Mouse (Mus musculus) CH12.LX (cell line): ENCODE data around the gene Gm37419. TPM values are rescaled to one million over a fixed set of nuclear protein-coding genes. Genes with fewer than 3 reads are reported as not detected.
A peak's percentile ranks its signal among the peaks of the same experiment; 100 is the strongest.

ENCODE experiments used
- DNase-seq: peaks from one replicate; pipeline ENCODE4 v3.0.0-alpha.2; 2013; ENCODE audit errors: extremely low read depth
- H3K27ac ChIP-seq: 2 replicates; pipeline ENCODE4 v1.5.1; 2012; ENCODE audit warnings: low read depth, mild to moderate bottlenecking, control low read depth, moderate library complexity; ENCODE audit not compliant: insufficient read depth
- H3K27me3 ChIP-seq: replicated peaks from 2 replicates; pipeline ENCODE3; 2012; ENCODE audit warnings: inconsistent platforms
- H3K36me3 ChIP-seq, 2 experiments: replicated peaks in 1 of 2; 2 replicates each; pipeline versions ENCODE3 to v1.6.1; 2012; ENCODE audit warnings: inconsistent platforms in 1 of 2, low read length in 1 of 2, mild to moderate bottlenecking in 1 of 2, mixed read lengths in 1 of 2, moderate library complexity in 1 of 2; ENCODE audit not compliant: control insufficient read depth in 1 of 2, insufficient read depth in 1 of 2
- H3K4me1 ChIP-seq, 2 experiments: 2 replicates each; pipeline ENCODE4 v1.6.1; 2012; ENCODE audit warnings: inconsistent platforms in 1 of 2, moderate library complexity in 1 of 2; ENCODE audit not compliant: insufficient read depth in 2 of 2, control insufficient read depth in 1 of 2
- H3K4me2 ChIP-seq: 2 replicates; pipeline ENCODE4 v1.6.1; 2012; ENCODE audit warnings: low read depth, mild to moderate bottlenecking, control low read depth; ENCODE audit not compliant: poor library complexity, insufficient read depth, severe bottlenecking
- H3K4me3 ChIP-seq, 3 experiments: fragments of 150-350 bp in 1 of 3; sonication (generic) in 1 of 3; replicated peaks in 1 of 3; 2 replicates each; pipeline versions ENCODE3 to v1.5.1; 2011 to 2012; ENCODE audit warnings: low read depth in 2 of 3, low read length in 2 of 3, mild to moderate bottlenecking in 2 of 3, moderate library complexity in 2 of 3, control low read depth in 1 of 3, improper control_type of control experiment in 1 of 3, inconsistent platforms in 1 of 3, mixed read lengths in 1 of 3; ENCODE audit not compliant: poor library complexity in 1 of 3
- H3K79me2 ChIP-seq: replicated peaks from 2 replicates; pipeline ENCODE4 v1.6.1; 2012; ENCODE audit warnings: mild to moderate bottlenecking, moderate library complexity; ENCODE audit not compliant: control insufficient read depth, poor library complexity, insufficient read depth, severe bottlenecking; ENCODE audit errors: extremely low read depth
- H3K9ac ChIP-seq: 2 replicates; pipeline ENCODE4 v1.6.1; 2012; ENCODE audit warnings: low read depth, mild to moderate bottlenecking, control low read depth, moderate library complexity; ENCODE audit not compliant: insufficient read depth
- H3K9me3 ChIP-seq: replicated peaks from 2 replicates; pipeline ENCODE3; 2012; ENCODE audit warnings: low read length, inconsistent platforms, mixed read lengths
- BHLHE40 ChIP-seq: IDR thresholded peaks from 2 replicates; pipeline ENCODE4 v1.6.1; 2011; ENCODE audit warnings: mild to moderate bottlenecking, low read depth, low read length, improper control_type of control experiment
- CHD1 ChIP-seq: IDR thresholded peaks from 2 replicates; pipeline ENCODE4 v1.6.1; 2012; ENCODE audit warnings: low read depth, low read length, improper control_type of control experiment, inconsistent platforms
- CHD2 ChIP-seq: IDR thresholded peaks from 2 replicates; pipeline ENCODE4 v1.6.1; 2011; ENCODE audit warnings: low read length, improper control_type of control experiment
- CTCF ChIP-seq, 2 experiments: IDR thresholded peaks in 1 of 2; conservative IDR thresholded peaks in 1 of 2; 2 replicates each; pipeline ENCODE4 v1.5.1; 2011 to 2012; ENCODE audit warnings: low read depth in 2 of 2, low read length in 2 of 2, improper control_type of control experiment in 1 of 2, inconsistent platforms in 1 of 2, mild to moderate bottlenecking in 1 of 2, moderate library complexity in 1 of 2
- E2F4 ChIP-seq: IDR thresholded peaks from 2 replicates; pipeline ENCODE4 v1.6.1; 2011; ENCODE audit warnings: low read depth, low read length, improper control_type of control experiment; ENCODE audit not compliant: insufficient replicate concordance
- GABPA ChIP-seq: IDR thresholded peaks from 2 replicates; pipeline ENCODE4 v1.6.1; 2012; ENCODE audit warnings: low read depth, low read length, improper control_type of control experiment, inconsistent platforms; ENCODE audit not compliant: insufficient replicate concordance
- HCFC1 ChIP-seq: IDR thresholded peaks from 2 replicates; pipeline ENCODE4 v1.6.1; 2012; ENCODE audit warnings: low read depth, mild to moderate bottlenecking, inconsistent platforms, low read length, improper control_type of control experiment
- IRF4 ChIP-seq: IDR thresholded peaks from 2 replicates; pipeline ENCODE4 v1.6.1; 2014; ENCODE audit warnings: low read depth, mild to moderate bottlenecking, inconsistent platforms, low read length, improper control_type of control experiment
- JUN ChIP-seq: IDR thresholded peaks from 2 replicates; pipeline ENCODE4 v1.6.1; 2011; ENCODE audit warnings: low read depth, mild to moderate bottlenecking, low read length, improper control_type of control experiment, moderate library complexity; ENCODE audit not compliant: insufficient read depth
- JUND ChIP-seq: conservative IDR thresholded peaks from 2 replicates; pipeline ENCODE4 v1.6.1; 2011; ENCODE audit warnings: low read depth, low read length, improper control_type of control experiment
- KAT2A ChIP-seq: IDR thresholded peaks from 2 replicates; pipeline ENCODE4 v1.6.1; 2012; ENCODE audit warnings: low read length, improper control_type of control experiment, inconsistent platforms; ENCODE audit not compliant: insufficient replicate concordance
- MAFK ChIP-seq: IDR thresholded peaks from 2 replicates; pipeline ENCODE4 v1.6.1; 2011; ENCODE audit warnings: low read length, improper control_type of control experiment; ENCODE audit not compliant: insufficient replicate concordance
- MEF2A ChIP-seq: IDR thresholded peaks from 2 replicates; pipeline ENCODE4 v1.6.1; 2014; ENCODE audit warnings: low read depth, mild to moderate bottlenecking, inconsistent platforms, low read length, improper control_type of control experiment, borderline replicate concordance
- MYC ChIP-seq: IDR thresholded peaks from 2 replicates; pipeline ENCODE4 v1.6.1; 2011; ENCODE audit warnings: low read depth, mild to moderate bottlenecking, improper control_type of control experiment, low read length
- NELFE ChIP-seq: IDR thresholded peaks from 2 replicates; pipeline ENCODE4 v1.6.1; 2011; ENCODE audit warnings: low read depth, low read length, improper control_type of control experiment
- RAD21 ChIP-seq: IDR thresholded peaks from 2 replicates; pipeline ENCODE4 v1.6.1; 2011; ENCODE audit warnings: low read depth, mild to moderate bottlenecking, low read length, improper control_type of control experiment, moderate library complexity
- RCOR1 ChIP-seq: conservative IDR thresholded peaks from 2 replicates; pipeline ENCODE4 v1.6.1; 2012; ENCODE audit warnings: low read depth, mild to moderate bottlenecking, inconsistent platforms, low read length, improper control_type of control experiment
- SMC3 ChIP-seq: IDR thresholded peaks from 2 replicates; pipeline ENCODE4 v1.6.1; 2011; ENCODE audit warnings: low read depth, low read length, improper control_type of control experiment
- TBP ChIP-seq: conservative IDR thresholded peaks from 2 replicates; pipeline ENCODE4 v1.6.1; 2011; ENCODE audit warnings: low read depth, low read length, improper control_type of control experiment
- UBTF ChIP-seq: IDR thresholded peaks from 2 replicates; pipeline ENCODE4 v1.6.1; 2012; ENCODE audit warnings: low read depth, mild to moderate bottlenecking, inconsistent platforms, low read length, improper control_type of control experiment, moderate library complexity
- USF1 ChIP-seq: IDR thresholded peaks from 2 replicates; pipeline ENCODE4 v1.6.1; 2014; ENCODE audit warnings: low read depth, mild to moderate bottlenecking, inconsistent platforms, low read length, improper control_type of control experiment
- USF2 ChIP-seq: conservative IDR thresholded peaks from 2 replicates; pipeline ENCODE4 v1.6.1; 2011; ENCODE audit warnings: low read depth, low read length, improper control_type of control experiment
- ZC3H11A ChIP-seq: IDR thresholded peaks from 2 replicates; pipeline ENCODE4 v1.6.1; 2012; ENCODE audit warnings: low read depth, mild to moderate bottlenecking, inconsistent platforms, low read length, improper control_type of control experiment
- ZNF384 ChIP-seq: IDR thresholded peaks from 2 replicates; pipeline ENCODE4 v1.6.1; 2012; ENCODE audit warnings: low read depth, low read length, improper control_type of control experiment, inconsistent platforms
- dilution Hi-C: fragments of 300-500 bp; cut with MboI; formaldehyde crosslinking; loops from 2 replicates; pipeline ENCODE4 v1.14.3; 2020; ENCODE audit warnings: low sequenced_read_pairs; ENCODE audit not compliant: extremely low pct_unique_long_range_greater_than_20kb, extremely low pct_ligation_motif_present
- in situ Hi-C: fragments of 300-500 bp; cut with MboI; formaldehyde crosslinking; loops from 3 replicates; pipeline ENCODE4 v1.14.3; 2019; ENCODE audit warnings: low sequenced_read_pairs, low pct_ligation_motif_present, low pct_unique_long_range_greater_than_20kb, mixed read lengths
- polyA plus RNA-seq: library from polyadenylated mRNA; unstranded; fragments of >175 nt; gene quantifications from 2 replicates; pipeline ENCODE4 v1.2.1, GENCODE M21; 2012; ENCODE audit warnings: low read depth; ENCODE audit not compliant: insufficient read length
- total RNA-seq, 2 experiments: library from RNA; depleted of rRNA; stranded (reverse); fragments of 300-350 nt in 1 of 2; fragments of >200 nt in 1 of 2; gene quantifications; 2 replicates each; pipeline ENCODE4 v1.2.3; 2012 to 2014

Gm37419 gene
- total and polyA plus RNA-seq, 3 experiments: not detected

DNA sequence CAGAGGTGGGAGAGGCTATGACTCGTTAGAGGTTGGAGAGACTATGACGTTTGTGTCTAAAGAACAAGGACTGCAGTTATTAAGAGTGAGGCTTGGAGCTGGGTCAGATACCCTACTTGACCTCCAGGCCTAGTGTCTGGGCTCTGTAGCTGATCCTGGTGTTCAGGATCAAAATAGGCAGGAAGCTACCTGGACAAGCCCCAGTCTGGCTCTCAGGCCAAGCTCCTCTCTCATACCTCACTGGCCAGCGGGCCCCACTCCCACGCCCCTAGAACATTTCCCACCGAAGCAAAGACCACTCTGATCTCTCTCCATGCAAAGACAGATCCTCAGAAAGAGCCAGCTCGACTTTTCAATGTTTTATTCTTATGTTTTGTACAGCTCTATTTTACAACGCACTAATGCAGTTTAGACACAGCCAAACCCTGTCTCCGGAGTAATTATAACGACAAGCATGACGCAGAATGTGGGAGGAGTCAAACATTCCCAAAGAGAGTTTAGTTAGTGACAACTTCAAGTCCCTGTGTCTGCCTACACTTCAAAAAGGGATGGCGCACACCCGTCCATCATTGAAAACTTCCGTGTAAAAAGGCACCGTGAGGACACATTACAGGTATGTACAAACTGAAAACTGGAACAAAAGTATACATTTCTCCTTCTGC is 23.4 kb upstream of the Gm37419 start:
- in situ Hi-C loops: no loop called here
- DNase-seq: no peak
- Histone ChIP-seq H3K27me3 (no peaks in the 10 kb centered on the region), H3K9me3 (no peaks in the 10 kb centered on the region), H3K4me1 (peaks cover 0 to 8% of the 10 kb centered on the region in 2 experiments; a peak in 2 of 4 replicates), H3K9ac (no peak overlapping the region), H3K27ac (no peak overlapping the region), H3K4me2 (no peak overlapping the region), H3K79me2 (no peaks in the 10 kb centered on the region), H3K36me3 (peaks cover 0 to 5% of the 10 kb centered on the region in 2 experiments), H3K4me3 (no peak overlapping the region)
- TF ChIP-seq USF1: no peak
- dilution Hi-C loops: no loop called here

DNA sequence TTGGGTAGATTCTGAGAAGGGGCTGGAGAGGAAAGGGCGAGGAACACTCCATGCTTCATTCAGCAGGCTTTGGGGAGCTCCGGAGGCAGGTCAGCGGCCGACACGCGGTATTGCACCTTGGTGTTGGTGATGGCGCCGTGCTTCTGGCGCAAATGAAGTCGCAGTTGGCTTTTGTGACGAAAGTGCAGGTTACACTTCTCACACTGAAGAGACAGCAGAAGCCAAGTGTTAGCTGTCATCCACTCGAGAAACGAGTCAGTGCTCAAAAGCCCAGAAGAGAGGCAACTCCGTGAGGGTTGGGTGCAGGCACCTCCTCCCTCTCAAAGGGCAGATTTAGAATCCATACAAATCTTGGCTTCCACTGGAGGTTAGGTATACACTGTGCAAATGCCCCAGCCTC is 22.2 kb upstream of the Gm37419 start:
- peaks cover 0 to 5% of the 10 kb centered on the region in 2 experiments for H3K36me3 ChIP-seq
- TF ChIP-seq ZNF384 (no peak), TBP (no peak), MEF2A (no peak), KAT2A (no peak), CHD1 (no peak), HCFC1 (no peak), NELFE (no peak), JUN (no peak), CTCF (conservative IDR thresholded peaks at IDR 0.05 in 1 of 2, IDR thresholded peaks at IDR 0.05 in 1 of 2; ENCODE audit: low read depth in 2 of 2, low read length in 2 of 2) (no peak), MYC (no peak)
- no peaks in the 10 kb centered on the region for H3K9me3 ChIP-seq
- H3K4me2 ChIP-seq: no peak overlapping the region
- DNase-seq: no peak
- no peaks in the 10 kb centered on the region for H3K79me2 ChIP-seq
- H3K27me3 ChIP-seq: no peaks in the 10 kb centered on the region
- in situ Hi-C loops (no loop called here), dilution Hi-C loops (no loop called here)
- no peak overlapping the region for H3K4me3 ChIP-seq
- no peak overlapping the region for H3K9ac ChIP-seq
- H3K4me1 ChIP-seq: peaks cover 0 to 8% of the 10 kb centered on the region in 2 experiments; a peak in 2 of 4 replicates
- H3K27ac ChIP-seq: no peak overlapping the region

DNA sequence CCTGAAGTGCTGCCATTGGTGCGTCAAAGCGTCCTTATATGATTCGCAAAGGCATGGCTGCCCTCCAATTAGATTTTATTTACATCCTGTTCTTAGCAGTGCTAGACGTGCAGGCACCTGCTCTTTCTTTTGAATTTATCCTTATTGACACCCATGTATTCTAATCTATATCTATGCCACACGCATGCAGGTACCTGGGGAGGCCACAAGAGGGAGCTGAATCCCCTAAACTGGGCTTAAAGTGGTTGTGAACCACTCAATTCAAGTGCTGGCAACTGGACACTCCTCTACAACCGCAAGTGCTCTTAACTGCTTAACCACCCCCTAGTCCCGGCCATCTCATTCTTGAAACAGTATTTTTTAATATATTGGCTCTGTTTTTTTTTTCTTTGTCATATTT is 21.0 kb upstream of the Gm37419 start:
- peaks cover 0 to 9% of the 10 kb centered on the region in 2 experiments for H3K36me3 ChIP-seq
- dilution Hi-C loops: no loop called here
- TF ChIP-seq CTCF (conservative IDR thresholded peaks at IDR 0.05 in 1 of 2, IDR thresholded peaks at IDR 0.05 in 1 of 2; ENCODE audit: low read depth in 2 of 2, low read length in 2 of 2): peak; percentile 59 to 72; a peak in 3 of 4 replicates
- no peak for TF ChIP-seq CHD2
- TF ChIP-seq JUND: no peak
- no peak for TF ChIP-seq GABPA
- TF ChIP-seq MYC: no peak
- no peak for TF ChIP-seq UBTF
- TF ChIP-seq ZC3H11A: no peak
- no peak for TF ChIP-seq IRF4
- TF ChIP-seq USF2: no peak
- TF ChIP-seq RCOR1: no peak
- no peak for TF ChIP-seq HCFC1
- no peak for TF ChIP-seq MAFK
- no peak for TF ChIP-seq E2F4
- TF ChIP-seq BHLHE40: no peak
- peak; percentile 23 for TF ChIP-seq RAD21
- TF ChIP-seq CHD1: no peak
- TF ChIP-seq ZNF384: no peak
- TF ChIP-seq SMC3: peak; percentile 19; the same call in 1 of the 2 replicates

More for the DNA sequence above, 21.0 kb upstream of the Gm37419 start:
- Histone ChIP-seq H3K4me1 (peaks cover 0 to 8% of the 10 kb centered on the region in 2 experiments; a peak in 2 of 4 replicates), H3K79me2 (no peaks in the 10 kb centered on the region), H3K9ac (no peak overlapping the region), H3K4me3 (no peak overlapping the region), H3K4me2 (no peak overlapping the region), H3K27ac (no peak overlapping the region), H3K27me3 (no peaks in the 10 kb centered on the region), H3K9me3 (no peaks in the 10 kb centered on the region)
- no peak for DNase-seq
- in situ Hi-C loops: no loop called here
